Mouse (Mus musculus) embryonic facial prominence, embryonic 12.5 days (tissue): Measurements from ENCODE around the gene Asz1. TPM values are rescaled to one million over a fixed set of nuclear protein-coding genes. Genes with fewer than 3 reads are reported as not detected.

Experiments
- ATAC-seq: fragments of 200-750 bp; cut with Nextera tagmentation; 2 replicates; pipeline ENCODE4 v1.8.0; 2017; ENCODE audit not compliant: insufficient number of reproducible peaks, insufficient read depth, low FRiP score, low TSS enrichment
- H3K27ac ChIP-seq: fragments of 300-500 bp; sonication (generic); 2 replicates; pipeline ENCODE4 v1.5.1; 2016; ENCODE audit warnings: mild to moderate bottlenecking
- H3K27me3 ChIP-seq: fragments of 300-500 bp; sonication (generic); 2 replicates; pipeline ENCODE4 v1.6.1; 2016; ENCODE audit warnings: mild to moderate bottlenecking, moderate library complexity
- H3K36me3 ChIP-seq: fragments of 300-500 bp; sonication (generic); 2 replicates; pipeline ENCODE4 v1.6.1; 2016; ENCODE audit warnings: mild to moderate bottlenecking
- H3K4me1 ChIP-seq: fragments of 300-500 bp; sonication (generic); 2 replicates; pipeline ENCODE4 v1.6.1; 2016
- H3K4me2 ChIP-seq: fragments of 300-500 bp; sonication (generic); replicated peaks from 2 replicates; pipeline ENCODE4 v1.6.1; 2016; ENCODE audit warnings: mild to moderate bottlenecking, moderate library complexity
- H3K4me3 ChIP-seq: fragments of 300-500 bp; sonication (generic); 2 replicates; pipeline ENCODE4 v1.5.1; 2016; ENCODE audit warnings: mild to moderate bottlenecking
- H3K9ac ChIP-seq: fragments of 300-500 bp; sonication (generic); 2 replicates; pipeline ENCODE4 v1.6.1; 2016; ENCODE audit warnings: mild to moderate bottlenecking, moderate library complexity
- H3K9me3 ChIP-seq: fragments of 300-500 bp; sonication (generic); 2 replicates; pipeline ENCODE4 v1.6.1; 2016; ENCODE audit warnings: mild to moderate bottlenecking, moderate library complexity
- WGBS: fragments of 180-500 bp; shearing (Covaris S2); methylation state at CpG from one replicate; pipeline ENCODE4 v1.1.7; 2016; 5-methylcytosine and 5-hydroxymethylcytosine counted together
- polyA plus RNA-seq: library from polyadenylated mRNA; unstranded; fragments of >200 nt; fragmentation: Nextera tagmentation; extraction: Ambion mirVana; gene quantifications from 2 replicates; pipeline ENCODE4 v1.2.1, GENCODE M21; 2016

Gene Asz1
- polyA plus RNA-seq, 1 experiment from 2014 or later, result not detected

DNA sequence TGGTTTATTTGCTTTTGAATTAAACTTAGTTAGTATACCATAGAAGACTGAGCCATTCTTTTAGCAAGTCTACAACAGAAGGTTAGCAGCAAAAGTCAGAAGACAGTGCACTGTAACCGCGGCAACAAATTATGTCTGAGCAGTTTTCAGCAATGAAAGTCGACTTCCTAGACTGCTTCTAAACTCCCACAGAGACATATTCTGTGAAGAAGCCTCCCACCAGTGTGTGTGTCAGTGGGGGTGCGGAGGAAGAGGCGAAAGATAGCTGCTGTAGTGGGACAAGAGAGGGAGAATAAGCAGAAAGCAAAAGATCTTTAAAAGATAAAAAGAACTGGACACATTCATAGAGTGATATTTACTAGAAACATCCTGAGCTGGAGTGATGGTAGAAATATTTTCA, 57.2 kb downstream of the Asz1 start:
- Histone ChIP-seq H3K9me3 (no peaks in the 10 kb centered on the region), H3K27me3 (no peaks in the 10 kb centered on the region), H3K4me2 (no peak overlapping the region), H3K27ac (no peak overlapping the region), H3K9ac (no peak overlapping the region), H3K36me3 (no peaks in the 10 kb centered on the region), H3K4me1 (no peaks in the 10 kb centered on the region), H3K4me3 (no peak overlapping the region)
- ATAC-seq, result no peak
- WGBS, result 74% methylated on average over 5 of the region's 5 CpGs

GRCm38 (mm10) chr6:18044299-18044698, 64.6 kb downstream of the Asz1 start:
- Histone ChIP-seq H3K9ac (no peak overlapping the region), H3K27me3 (no peaks in the 10 kb centered on the region), H3K9me3 (no peaks in the 10 kb centered on the region), H3K4me1 (no peaks in the 10 kb centered on the region), H3K4me3 (no peak overlapping the region), H3K36me3 (no peaks in the 10 kb centered on the region), H3K27ac (no peak overlapping the region), H3K4me2 (no peak overlapping the region)
- no peak for ATAC-seq
- 83% methylated on average over 4 of the region's 4 CpGs for WGBS

- ATAC-seq, result no peak
- Histone ChIP-seq H3K36me3 (no peaks in the 10 kb centered on the region), H3K9ac (no peak overlapping the region), H3K27me3 (no peaks in the 10 kb centered on the region), H3K9me3 (no peaks in the 10 kb centered on the region), H3K4me2 (no peak overlapping the region), H3K27ac (no peak overlapping the region), H3K4me1 (no peaks in the 10 kb centered on the region), H3K4me3 (no peak overlapping the region)
- whole genome bisulfite sequencing, result 79% methylated on average over 5 of the region's 5 CpGs
Observed at GRCm38 (mm10) chr6:18043172-18043571, 65.7 kb downstream of the Asz1 start.

DNA sequence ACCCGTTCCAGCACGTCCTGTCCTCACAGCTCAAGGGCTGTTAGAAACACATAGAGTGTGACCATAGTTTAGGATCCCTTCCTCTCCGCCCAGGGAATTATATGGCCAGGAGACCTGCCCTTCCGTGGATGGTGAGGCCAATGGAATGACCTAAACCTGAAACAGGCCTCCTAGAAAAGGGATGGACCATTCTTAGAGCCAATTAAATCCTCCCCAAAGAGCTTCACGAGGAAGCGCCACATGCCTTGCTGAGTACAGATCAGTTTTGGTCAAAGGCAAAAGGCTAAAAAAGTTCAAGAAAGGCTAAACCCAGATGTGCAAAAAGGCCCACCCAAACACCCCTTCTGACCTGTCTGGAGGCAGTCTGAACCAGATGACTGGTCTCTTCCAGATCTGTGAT, 76.6 kb downstream of the Asz1 start:
- no peak for ATAC-seq
- H3K9me3 ChIP-seq, result no peaks in the 10 kb centered on the region
- peaks cover 18% of the 10 kb centered on the region for H3K4me1 ChIP-seq
- H3K36me3 ChIP-seq, result no peaks in the 10 kb centered on the region
- H3K4me2 ChIP-seq, result peak overlapping the region; percentile 96
- no peak overlapping the region for H3K27ac ChIP-seq
- no peak overlapping the region for H3K9ac ChIP-seq
- peak overlapping the region; percentile 52 for H3K4me3 ChIP-seq
- H3K27me3 ChIP-seq, result peaks cover 45% of the 10 kb centered on the region
- 16% methylated on average over 6 of the region's 6 CpGs for WGBS

DNA sequence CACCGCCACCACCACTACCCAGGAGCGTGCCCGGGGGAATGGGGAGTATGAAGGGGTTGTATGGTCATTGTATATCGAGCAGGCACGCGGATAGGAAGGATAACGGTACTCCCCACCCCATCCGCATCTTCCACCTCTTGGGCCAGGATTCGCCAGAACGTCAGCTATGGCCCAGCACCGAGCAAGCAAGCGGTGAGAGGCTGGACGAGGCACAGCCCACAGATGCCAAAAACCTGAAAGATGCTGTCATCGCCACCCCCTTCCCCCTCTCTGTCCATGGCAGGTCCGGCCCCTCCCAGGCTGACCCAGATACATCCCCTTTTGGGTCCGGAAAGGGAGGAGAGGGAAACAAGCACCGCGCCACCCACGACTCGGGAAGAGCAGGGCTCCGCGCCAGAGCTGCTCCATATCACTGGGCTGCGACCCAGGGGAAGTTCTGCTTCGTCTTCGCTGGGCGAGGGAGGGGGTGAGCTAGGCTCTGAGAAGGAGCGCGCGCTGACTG, 77.3 kb downstream of the Asz1 start:
- H3K4me2 ChIP-seq, result peak overlapping the region; percentile 96
- ATAC-seq, result peak; percentile 71; the same call in 1 of the 2 replicates
- H3K36me3 ChIP-seq, result no peaks in the 10 kb centered on the region
- H3K9me3 ChIP-seq, result no peaks in the 10 kb centered on the region
- peak overlapping the region; percentile 52 for H3K4me3 ChIP-seq
- peaks cover 18% of the 10 kb centered on the region for H3K4me1 ChIP-seq
- under 1% methylated on average over 29 of the region's 29 CpGs for WGBS
- H3K27me3 ChIP-seq, result peaks cover 45% of the 10 kb centered on the region
- no peak overlapping the region for H3K27ac ChIP-seq
- peak overlapping the region; percentile 42; the same call in 1 of the 2 replicates for H3K9ac ChIP-seq

- Histone ChIP-seq H3K36me3 (no peaks in the 10 kb centered on the region), H3K9me3 (no peaks in the 10 kb centered on the region), H3K27me3 (peaks cover 45% of the 10 kb centered on the region), H3K4me3 (peak overlapping the region; percentile 52), H3K4me2 (peak overlapping the region; percentile 96), H3K4me1 (peaks cover 18% of the 10 kb centered on the region), H3K9ac (peak overlapping the region; percentile 42; the same call in 1 of the 2 replicates), H3K27ac (no peak overlapping the region)
- WGBS, result 7% methylated on average over 12 of the region's 12 CpGs
- peak; percentile 58 for ATAC-seq
Observed at GRCm38 (mm10) chr6:18030868-18031508, 77.9 kb downstream of the Asz1 start.

DNA sequence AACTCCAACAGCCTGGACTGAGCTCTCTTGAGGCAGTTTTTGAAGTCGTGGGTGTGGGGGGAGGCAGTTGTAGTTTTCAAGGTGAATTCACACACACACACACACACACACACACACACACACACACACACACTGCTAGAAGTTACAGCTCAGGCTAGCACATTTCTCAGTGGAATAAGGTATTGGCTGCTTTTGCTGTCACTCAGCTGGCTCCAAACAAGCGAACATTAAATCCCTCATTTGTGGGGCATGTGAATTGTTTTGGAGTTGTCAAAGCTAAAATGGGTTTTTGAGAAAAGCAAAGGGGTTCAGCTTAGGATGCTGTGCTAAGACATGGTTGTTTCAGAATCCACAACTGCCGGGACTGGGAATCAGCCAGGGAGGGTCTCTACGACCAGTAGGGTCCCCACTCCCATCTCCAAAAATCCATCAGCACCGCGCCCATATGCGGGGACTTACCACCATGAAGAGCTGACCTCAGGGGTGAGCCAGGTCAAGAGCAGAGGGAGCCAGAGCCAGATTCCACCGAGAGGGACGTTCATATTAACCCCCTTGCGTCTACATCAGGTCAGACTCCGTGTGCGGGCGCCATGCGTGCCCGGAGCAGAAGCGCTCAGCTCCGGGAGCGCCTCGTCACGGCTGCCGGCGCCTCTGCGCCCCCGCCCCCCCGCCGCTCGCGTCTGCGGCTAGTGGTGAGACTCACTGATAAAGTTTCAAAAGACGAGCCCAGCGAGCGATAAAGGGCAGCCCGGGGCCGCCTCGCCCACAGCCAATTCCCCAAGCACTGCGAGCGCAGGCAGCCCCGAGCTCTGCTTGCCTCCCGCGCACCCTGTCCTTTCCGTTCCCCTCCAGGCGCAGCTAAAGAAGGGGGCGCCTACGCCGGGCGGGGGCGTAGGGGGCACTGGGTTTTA, 78.9 kb downstream of the Asz1 start, which contains the start of gene Wnt2:
TSS of gene Wnt2 (minus strand) at position 840 of the 911 bp plus-strand sequence.
- no peak for ATAC-seq
- peak within 1 kb of the TSS; percentile 96 for H3K4me2 ChIP-seq
- peaks cover 18% of the 10 kb centered on the region for H3K4me1 ChIP-seq
- H3K36me3 ChIP-seq, result no peaks in the 10 kb centered on the region
- H3K9me3 ChIP-seq, result no peaks in the 10 kb centered on the region
- H3K27ac ChIP-seq, result no peak within 1 kb of the TSS
- peak within 1 kb of the TSS; percentile 56 for H3K9ac ChIP-seq
- WGBS, result under 1% methylated on average over 47 of the region's 47 CpGs
- peak within 1 kb of the TSS; percentile 52 for H3K4me3 ChIP-seq
- peaks cover 45% of the 10 kb centered on the region for H3K27me3 ChIP-seq

GRCm38 (mm10) chr6:18024133-18024794, 84.6 kb downstream of the Asz1 start:
- Histone ChIP-seq H3K4me3 (no peak overlapping the region), H3K27me3 (peaks cover 12% of the 10 kb centered on the region), H3K4me2 (no peak overlapping the region), H3K36me3 (no peaks in the 10 kb centered on the region), H3K4me1 (no peaks in the 10 kb centered on the region), H3K27ac (no peak overlapping the region), H3K9me3 (no peaks in the 10 kb centered on the region), H3K9ac (no peak overlapping the region)
- ATAC-seq, result no peak
- WGBS, result 81% methylated on average over 8 of the region's 8 CpGs

- Histone ChIP-seq H3K9me3 (no peaks in the 10 kb centered on the region), H3K4me1 (peaks cover 11% of the 10 kb centered on the region), H3K27me3 (no peaks in the 10 kb centered on the region), H3K4me3 (no peak overlapping the region), H3K9ac (no peak overlapping the region), H3K27ac (peak overlapping the region; percentile 25; the same call in 1 of the 2 replicates), H3K4me2 (0 out of 2 replicates have a peak overlapping the region, but pooled peaks have one; percentile 3), H3K36me3 (no peaks in the 10 kb centered on the region)
- ATAC-seq, result peak; percentile 69; the same call in 1 of the 2 replicates
- 40% methylated on average over 7 of the region's 7 CpGs for WGBS
Observed at GRCm38 (mm10) chr6:18013346-18013745, 95.5 kb downstream of the Asz1 start.

- 75% methylated on average over 3 of the region's 3 CpGs for whole genome bisulfite sequencing
- H3K4me1 ChIP-seq, result no peaks in the 10 kb centered on the region
- H3K4me2 ChIP-seq, result no peak overlapping the region
- no peak overlapping the region for H3K4me3 ChIP-seq
- no peak overlapping the region for H3K27ac ChIP-seq
- H3K27me3 ChIP-seq, result no peaks in the 10 kb centered on the region
- no peaks in the 10 kb centered on the region for H3K9me3 ChIP-seq
- H3K9ac ChIP-seq, result no peak overlapping the region
- no peaks in the 10 kb centered on the region for H3K36me3 ChIP-seq
- no peak for ATAC-seq
Observed at GRCm38 (mm10) chr6:18007356-18007755, 101.5 kb downstream of the Asz1 start.

GRCm38 (mm10) chr6:18002065-18002464, 106.8 kb downstream of the Asz1 start:
- no peaks in the 10 kb centered on the region for H3K4me1 ChIP-seq
- 88% methylated on average over 6 of the region's 6 CpGs for WGBS
- H3K27me3 ChIP-seq, result no peaks in the 10 kb centered on the region
- no peak for ATAC-seq
- H3K9ac ChIP-seq, result no peak overlapping the region
- H3K36me3 ChIP-seq, result no peaks in the 10 kb centered on the region
- H3K4me3 ChIP-seq, result no peak overlapping the region
- H3K9me3 ChIP-seq, result no peaks in the 10 kb centered on the region
- H3K27ac ChIP-seq, result no peak overlapping the region
- no peak overlapping the region for H3K4me2 ChIP-seq
